Mouse (Mus musculus) CH12.LX (cell line): ENCODE data around the gene Zglp1.

Experiments used
- CHD1 ChIP-seq: IDR thresholded peaks from 2 replicates; pipeline ENCODE4 v1.6.1; 2012; ENCODE audit warnings: low read depth, low read length, improper control_type of control experiment, inconsistent platforms
- CTCF ChIP-seq, 2 experiments: IDR thresholded peaks in 1 of 2; conservative IDR thresholded peaks in 1 of 2; 2 replicates each; pipeline ENCODE4 v1.5.1; 2011 to 2012; ENCODE audit warnings: low read depth in 2 of 2, low read length in 2 of 2, improper control_type of control experiment in 1 of 2, inconsistent platforms in 1 of 2, mild to moderate bottlenecking in 1 of 2, moderate library complexity in 1 of 2
- EP300 ChIP-seq: IDR thresholded peaks from 2 replicates; pipeline ENCODE4 v1.6.1; 2011; ENCODE audit warnings: low read length, improper control_type of control experiment
- GABPA ChIP-seq: IDR thresholded peaks from 2 replicates; pipeline ENCODE4 v1.6.1; 2012; ENCODE audit warnings: low read depth, low read length, improper control_type of control experiment, inconsistent platforms; ENCODE audit not compliant: insufficient replicate concordance
- HCFC1 ChIP-seq: IDR thresholded peaks from 2 replicates; pipeline ENCODE4 v1.6.1; 2012; ENCODE audit warnings: low read depth, mild to moderate bottlenecking, inconsistent platforms, low read length, improper control_type of control experiment
- KAT2A ChIP-seq: IDR thresholded peaks from 2 replicates; pipeline ENCODE4 v1.6.1; 2012; ENCODE audit warnings: low read length, improper control_type of control experiment, inconsistent platforms; ENCODE audit not compliant: insufficient replicate concordance
- MAX ChIP-seq: IDR thresholded peaks from 2 replicates; pipeline ENCODE4 v1.6.1; 2011; ENCODE audit warnings: low read length, improper control_type of control experiment
- POLR2A ChIP-seq: IDR thresholded peaks from 2 replicates; pipeline ENCODE4 v1.6.1; 2011; ENCODE audit warnings: low read depth, mild to moderate bottlenecking, improper control_type of control experiment, low read length
- POLR2AphosphoS2 ChIP-seq: IDR thresholded peaks from 2 replicates; pipeline ENCODE4 v1.6.1; 2011; ENCODE audit warnings: low read depth, low read length, improper control_type of control experiment
- RAD21 ChIP-seq: IDR thresholded peaks from 2 replicates; pipeline ENCODE4 v1.6.1; 2011; ENCODE audit warnings: low read depth, mild to moderate bottlenecking, low read length, improper control_type of control experiment, moderate library complexity
- SIN3A ChIP-seq: IDR thresholded peaks from 2 replicates; pipeline ENCODE4 v1.6.1; 2012; ENCODE audit warnings: low read length, improper control_type of control experiment, inconsistent platforms
- ZC3H11A ChIP-seq: IDR thresholded peaks from 2 replicates; pipeline ENCODE4 v1.6.1; 2012; ENCODE audit warnings: low read depth, mild to moderate bottlenecking, inconsistent platforms, low read length, improper control_type of control experiment
- ZNF384 ChIP-seq: IDR thresholded peaks from 2 replicates; pipeline ENCODE4 v1.6.1; 2012; ENCODE audit warnings: low read depth, low read length, improper control_type of control experiment, inconsistent platforms

GRCm38 (mm10) chr9:21030781-21031250, 36.1 kb downstream of the Zglp1 start:
- TF ChIP-seq ZC3H11A (no peak), KAT2A (no peak), CTCF (conservative IDR thresholded peaks at IDR 0.05 in 1 of 2, IDR thresholded peaks at IDR 0.05 in 1 of 2; ENCODE audit: low read depth in 2 of 2, low read length in 2 of 2) (peak; percentile 29 to 79; a peak in 2 of 4 replicates), MAX (peak; percentile 85; the same call in 1 of the 2 replicates), CHD1 (no peak; the same call in 1 of the 2 replicates), POLR2A (0 out of 2 replicates have a peak, but pooled peaks have one; percentile 13), GABPA (no peak), ZNF384 (no peak), SIN3A (peak; percentile 91), RAD21 (peak; percentile 19), POLR2AphosphoS2 (no peak), HCFC1 (no peak), EP300 (no peak)
